Mouse (Mus musculus) erythroblast, embryonic 14.5 days (primary cell): ENCODE measurements around the gene Gbx2. TPM values are rescaled to one million over a fixed set of nuclear protein-coding genes. Genes with fewer than 3 reads are reported as not detected.

Experiments
- H3K27me3 ChIP-seq: 2 replicates; pipeline ENCODE4 v1.6.1; 2012; ENCODE audit warnings: inconsistent platforms; ENCODE audit not compliant: control insufficient read depth
- H3K36me3 ChIP-seq: 2 replicates; pipeline ENCODE4 v1.6.1; 2012; ENCODE audit warnings: mild to moderate bottlenecking, inconsistent platforms; ENCODE audit not compliant: control insufficient read depth
- H3K4me1 ChIP-seq: 2 replicates; pipeline ENCODE4 v1.6.1; 2012; ENCODE audit warnings: inconsistent platforms; ENCODE audit not compliant: control insufficient read depth
- H3K4me3 ChIP-seq: replicated peaks from 2 replicates; pipeline ENCODE3; 2012; ENCODE audit warnings: moderate library complexity, mild to moderate bottlenecking, inconsistent platforms
- H3K9me3 ChIP-seq: 2 replicates; pipeline ENCODE4 v1.6.1; 2012; ENCODE audit warnings: low read length, inconsistent platforms, mixed read lengths; ENCODE audit not compliant: control insufficient read depth
- GATA1 ChIP-seq: IDR thresholded peaks from 2 replicates; pipeline ENCODE4 v1.6.1; 2012; ENCODE audit warnings: low read length, inconsistent platforms, mixed read lengths
- TAL1 ChIP-seq: IDR thresholded peaks from 3 replicates; pipeline ENCODE4 v1.6.1; 2012; ENCODE audit warnings: low read length, inconsistent platforms, mixed read lengths
- polyA plus RNA-seq: library from polyadenylated mRNA; stranded (reverse); fragments of >175 nt; gene quantifications from 2 replicates; pipeline ENCODE4 v1.2.3, GENCODE M21; 2012

The Gbx2 gene
- polyA plus RNA-seq, 1 experiment: not detected

DNA sequence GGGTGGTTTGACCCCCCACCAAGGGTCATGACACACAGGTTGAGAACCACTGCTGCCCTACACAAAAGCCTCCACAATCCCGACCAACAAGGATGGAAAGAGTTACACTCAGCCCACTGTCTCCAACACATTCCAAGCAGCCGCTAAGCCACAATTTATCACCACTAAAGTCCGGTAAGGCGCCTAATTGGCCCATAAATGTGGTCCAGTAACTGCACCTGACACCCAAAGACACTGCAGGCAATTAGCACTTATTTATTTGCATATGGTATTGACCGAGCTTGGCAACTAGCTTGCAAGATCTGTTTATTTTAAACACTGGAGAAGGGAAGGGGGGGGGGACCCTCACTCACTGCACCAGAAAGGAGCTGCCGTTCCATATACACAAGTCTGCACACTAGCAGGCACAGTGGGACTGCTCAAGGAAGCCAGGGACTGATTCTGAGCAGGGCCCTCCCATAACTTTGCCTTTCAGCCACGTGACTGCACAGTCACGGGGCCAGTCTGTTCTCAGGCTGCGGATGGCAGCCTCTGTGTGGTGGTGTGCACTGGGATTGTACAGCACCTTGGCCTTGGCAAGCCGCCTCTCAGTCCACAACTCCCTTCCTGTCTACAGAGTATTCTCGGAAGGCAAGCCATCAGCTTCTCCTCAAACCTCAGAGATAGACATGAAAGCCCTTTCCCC is 31.1 kb downstream of the Gbx2 start:
- Histone ChIP-seq H3K4me1 (peaks cover 7% of the 10 kb centered on the region), H3K9me3 (no peaks in the 10 kb centered on the region), H3K27me3 (no peaks in the 10 kb centered on the region), H3K4me3 (no peak overlapping the region), H3K36me3 (no peaks in the 10 kb centered on the region)
- no peak for TF ChIP-seq GATA1
- no peak for TF ChIP-seq TAL1

DNA sequence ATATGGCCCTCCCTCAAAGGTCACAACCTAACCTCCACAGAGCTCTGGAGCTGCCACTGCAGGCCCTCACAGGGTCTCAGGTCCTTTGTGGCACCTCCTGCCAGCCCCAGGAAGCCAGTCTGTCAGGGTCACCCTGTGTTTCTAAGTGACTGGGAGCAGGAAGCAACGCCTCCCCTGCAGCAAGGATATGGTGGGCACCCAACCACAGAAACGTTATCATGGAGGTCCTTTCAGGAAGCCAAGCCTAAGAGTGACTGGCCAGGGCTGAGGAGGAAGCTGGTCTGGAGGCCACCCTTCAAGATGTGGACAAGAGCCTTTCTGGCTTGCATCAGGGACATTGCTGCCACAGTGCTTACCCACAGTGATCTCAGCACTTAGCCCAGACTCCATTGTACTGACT is 31.9 kb downstream of the Gbx2 start:
- Histone ChIP-seq H3K4me1 (peaks cover 7% of the 10 kb centered on the region), H3K36me3 (no peaks in the 10 kb centered on the region), H3K4me3 (no peak overlapping the region), H3K9me3 (no peaks in the 10 kb centered on the region), H3K27me3 (no peaks in the 10 kb centered on the region)
- TF ChIP-seq GATA1 (no peak), TAL1 (no peak)

- no peaks in the 10 kb centered on the region for H3K27me3 ChIP-seq
- H3K4me3 ChIP-seq: no peak overlapping the region
- no peaks in the 10 kb centered on the region for H3K36me3 ChIP-seq
- H3K9me3 ChIP-seq: no peaks in the 10 kb centered on the region
- no peak for TF ChIP-seq GATA1
- TF ChIP-seq TAL1: no peak
- H3K4me1 ChIP-seq: peaks cover 7% of the 10 kb centered on the region
These were observed 35.2 kb downstream of the Gbx2 start for GRCm38 (mm10) chr1:89895801-89896200.

- no peaks in the 10 kb centered on the region for H3K27me3 ChIP-seq
- H3K36me3 ChIP-seq: peaks cover 6% of the 10 kb centered on the region
- TF ChIP-seq GATA1 (no peak), TAL1 (no peak)
- no peak overlapping the region for H3K4me3 ChIP-seq
- no peaks in the 10 kb centered on the region for H3K9me3 ChIP-seq
- H3K4me1 ChIP-seq: peaks cover 7% of the 10 kb centered on the region
These were observed 38.7 kb downstream of the Gbx2 start for GRCm38 (mm10) chr1:89892281-89892680.

GRCm38 (mm10) chr1:89891400-89891799 is 39.6 kb downstream of the Gbx2 start:
- Histone ChIP-seq H3K4me1 (peaks cover 7% of the 10 kb centered on the region), H3K27me3 (no peaks in the 10 kb centered on the region), H3K9me3 (no peaks in the 10 kb centered on the region), H3K4me3 (no peak overlapping the region), H3K36me3 (peaks cover 6% of the 10 kb centered on the region)
- TF ChIP-seq GATA1: no peak
- no peak for TF ChIP-seq TAL1

DNA sequence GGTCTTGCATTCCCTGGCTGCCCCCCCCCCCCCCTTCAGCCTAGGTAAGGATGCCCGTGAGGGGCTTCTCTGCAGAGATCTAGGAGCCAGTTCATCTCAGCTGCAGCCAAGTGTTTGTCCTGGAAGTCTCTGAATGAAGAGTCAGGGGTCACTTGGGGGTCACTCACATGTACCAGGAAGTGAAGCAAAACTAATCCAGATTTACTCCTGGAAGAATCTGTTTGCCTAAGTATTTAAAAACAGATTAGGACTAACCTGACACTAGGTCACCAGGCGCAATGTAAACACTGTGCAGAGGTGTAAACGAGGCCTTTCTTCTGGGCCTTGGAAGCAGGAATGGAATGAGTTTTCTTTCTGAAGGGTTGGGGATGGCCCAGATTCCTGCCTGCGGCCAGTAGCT is 45.3 kb downstream of the Gbx2 start:
- Histone ChIP-seq H3K27me3 (no peaks in the 10 kb centered on the region), H3K36me3 (peaks cover 6% of the 10 kb centered on the region), H3K4me1 (no peaks in the 10 kb centered on the region), H3K9me3 (no peaks in the 10 kb centered on the region), H3K4me3 (no peak overlapping the region)
- TF ChIP-seq TAL1: no peak
- no peak for TF ChIP-seq GATA1

- no peak for TF ChIP-seq TAL1
- TF ChIP-seq GATA1: no peak
- H3K27me3 ChIP-seq: no peaks in the 10 kb centered on the region
- no peak overlapping the region for H3K4me3 ChIP-seq
- H3K36me3 ChIP-seq: peaks cover 6% of the 10 kb centered on the region
- H3K9me3 ChIP-seq: no peaks in the 10 kb centered on the region
- H3K4me1 ChIP-seq: no peaks in the 10 kb centered on the region
These were observed 46.6 kb downstream of the Gbx2 start for GRCm38 (mm10) chr1:89884335-89884734.

- H3K36me3 ChIP-seq: no peaks in the 10 kb centered on the region
- no peaks in the 10 kb centered on the region for H3K9me3 ChIP-seq
- H3K4me1 ChIP-seq: no peaks in the 10 kb centered on the region
- no peaks in the 10 kb centered on the region for H3K27me3 ChIP-seq
- TF ChIP-seq GATA1 (no peak), TAL1 (no peak)
- no peak overlapping the region for H3K4me3 ChIP-seq
These were observed 50.1 kb downstream of the Gbx2 start for GRCm38 (mm10) chr1:89880834-89881233.

DNA sequence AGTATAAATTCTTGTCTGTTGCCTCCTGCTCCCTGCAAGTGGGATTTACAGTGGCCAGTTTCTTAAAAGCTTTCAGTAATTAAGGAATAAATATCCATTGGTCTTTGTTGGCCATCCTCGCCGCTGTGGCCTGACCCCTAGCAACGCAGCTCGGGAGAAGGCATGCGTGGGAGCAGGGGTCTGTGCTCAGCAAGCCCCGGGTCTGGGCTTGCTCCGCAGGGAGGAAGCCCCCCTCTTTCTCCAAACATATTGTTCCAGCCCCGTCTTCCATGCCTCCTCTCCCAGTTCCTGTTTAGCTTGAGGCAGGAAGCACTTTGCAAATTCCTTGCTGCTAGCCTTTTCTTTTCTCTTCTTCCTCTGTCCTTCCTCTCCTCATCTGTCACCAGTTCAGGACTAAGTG is 50.8 kb downstream of the Gbx2 start:
- no peaks in the 10 kb centered on the region for H3K9me3 ChIP-seq
- TF ChIP-seq GATA1 (no peak), TAL1 (no peak)
- no peaks in the 10 kb centered on the region for H3K27me3 ChIP-seq
- no peak overlapping the region for H3K4me3 ChIP-seq
- no peaks in the 10 kb centered on the region for H3K36me3 ChIP-seq
- H3K4me1 ChIP-seq: no peaks in the 10 kb centered on the region

- TF ChIP-seq TAL1 (no peak), GATA1 (no peak)
These were observed 52.5 kb downstream of the Gbx2 start for GRCm38 (mm10) chr1:89878496-89878895.

More at GRCm38 (mm10) chr1:89878496-89878895, 52.5 kb downstream of the Gbx2 start:
- Histone ChIP-seq H3K27me3 (no peaks in the 10 kb centered on the region), H3K9me3 (no peaks in the 10 kb centered on the region), H3K36me3 (no peaks in the 10 kb centered on the region), H3K4me1 (no peaks in the 10 kb centered on the region), H3K4me3 (no peak overlapping the region)

Other genes starting within 250 kb of the Gbx2 start
- not detected in 2 replicates for gene Asb18, start 83.5 kb upstream of the Gbx2 start, polyA plus RNA-seq
- not detected in 2 replicates for gene Iqca, start 222.2 kb upstream of the Gbx2 start, polyA plus RNA-seq